Mouse (Mus musculus) megakaryocyte, embryonic 14.5 days (primary cell): ENCODE results near the gene Slc43a3.

Source experiments
- FLI1 ChIP-seq: IDR thresholded peaks from 2 replicates; pipeline ENCODE4 v1.6.1; 2012; ENCODE audit warnings: low read length, inconsistent platforms, mixed read lengths
- GATA1 ChIP-seq: IDR thresholded peaks from 3 replicates; pipeline ENCODE4 v1.6.1; 2012; ENCODE audit warnings: mixed read lengths, low read length, inconsistent platforms, borderline replicate concordance

DNA sequence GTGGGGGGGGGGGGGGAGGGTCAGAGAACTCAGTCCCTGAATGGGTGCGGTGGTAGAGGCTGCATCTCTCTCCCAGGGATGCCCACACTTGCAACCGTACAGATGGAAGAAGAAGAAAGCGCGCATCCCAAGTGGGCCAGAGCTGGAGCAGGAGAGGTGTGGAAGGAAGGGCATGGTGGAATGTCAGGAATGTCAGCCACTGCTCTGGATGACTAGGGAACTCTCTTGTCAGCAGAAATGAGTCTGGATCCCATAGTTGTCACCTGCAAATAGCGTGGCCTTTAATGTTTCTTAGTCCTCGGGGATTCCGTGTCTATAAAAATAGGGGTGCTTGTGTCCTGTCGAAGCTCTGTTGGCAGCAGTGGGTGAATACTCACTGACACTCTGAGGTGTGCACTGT is 66.2 kb downstream of the Slc43a3 start:
- no peak for TF ChIP-seq GATA1
- TF ChIP-seq FLI1: no peak
